Mouse (Mus musculus) CD8-positive naive resting alpha-beta T cell, adult 2 months (primary cell): ENCODE data around the gene E2f7.

ENCODE experiments used
- DNase-seq, 2 experiments: peaks; one replicate each; pipeline ENCODE4 v3.0.0; 2022; ENCODE audit warnings: low read depth in 2 of 2, low spot score in 2 of 2

Gene E2f7

GRCm38 (mm10) chr10:110744686-110745639 is at the start of gene E2f7:
Gene E2f7, plus strand, starts transcription at chr10:110745439.
- peak; percentile 78 to 79 for DNase-seq

- no peak for DNase-seq
Measured at GRCm38 (mm10) chr10:110701276-110701675, 44.0 kb upstream of the E2f7 start.

GRCm38 (mm10) chr10:110705672-110706071 is 39.6 kb upstream of the E2f7 start:
- DNase-seq: no peak

GRCm38 (mm10) chr10:110707390-110708113 is 37.7 kb upstream of the E2f7 start:
- DNase-seq: no peak

- DNase-seq: no peak
Measured at GRCm38 (mm10) chr10:110716887-110717286, 28.4 kb upstream of the E2f7 start.

GRCm38 (mm10) chr10:110726431-110726830 is 18.8 kb upstream of the E2f7 start:
- DNase-seq: no peak

GRCm38 (mm10) chr10:110727816-110728215 is 17.4 kb upstream of the E2f7 start:
- peak in 1 of 2 experiments; percentile 21 for DNase-seq

GRCm38 (mm10) chr10:110733343-110733742 is 11.9 kb upstream of the E2f7 start:
- peak; percentile 38 to 50 for DNase-seq

GRCm38 (mm10) chr10:110743701-110744100 is 1.5 kb upstream of the E2f7 start:
- no peak for DNase-seq

- DNase-seq: no peak
Measured at GRCm38 (mm10) chr10:110744120-110744519, 1.1 kb upstream of the E2f7 start.

GRCm38 (mm10) chr10:110745640-110746032 is 397 bp downstream of the E2f7 start:
- no peak for DNase-seq

GRCm38 (mm10) chr10:110749081-110749480 is 3.8 kb downstream of the E2f7 start:
- DNase-seq: no peak

- no peak for DNase-seq
Measured at GRCm38 (mm10) chr10:110749510-110750305, 4.5 kb downstream of the E2f7 start.

GRCm38 (mm10) chr10:110752849-110753248 is 7.6 kb downstream of the E2f7 start:
- DNase-seq: no peak

GRCm38 (mm10) chr10:110755556-110755955 is 10.3 kb downstream of the E2f7 start:
- DNase-seq: no peak

- no peak for DNase-seq
Measured at GRCm38 (mm10) chr10:110756271-110756793, 11.1 kb downstream of the E2f7 start.

- DNase-seq: peak in 1 of 2 experiments; percentile 17
Measured at GRCm38 (mm10) chr10:110760552-110760951, 15.3 kb downstream of the E2f7 start.

GRCm38 (mm10) chr10:110762134-110762884 is 17.1 kb downstream of the E2f7 start:
- no peak for DNase-seq

- no peak for DNase-seq
Measured at GRCm38 (mm10) chr10:110763416-110763815, 18.2 kb downstream of the E2f7 start.

GRCm38 (mm10) chr10:110769538-110769937 is 24.3 kb downstream of the E2f7 start:
- DNase-seq: no peak
